Mouse (Mus musculus): ENCODE results near the gene Dop1b.
"Not testable (repeated sequence)": the region's sequence is repeated elsewhere in the genome, so short reads cannot be mapped to it uniquely, and the experiment has no call there.

The Dop1b gene

GRCm38 (mm10) chr16:93763378-93763777 is 51.7 kb downstream of the Dop1b start:
- no peak for DNase-seq

GRCm38 (mm10) chr16:93764597-93764996 is 52.9 kb downstream of the Dop1b start:
- no peak for DNase-seq

DNA sequence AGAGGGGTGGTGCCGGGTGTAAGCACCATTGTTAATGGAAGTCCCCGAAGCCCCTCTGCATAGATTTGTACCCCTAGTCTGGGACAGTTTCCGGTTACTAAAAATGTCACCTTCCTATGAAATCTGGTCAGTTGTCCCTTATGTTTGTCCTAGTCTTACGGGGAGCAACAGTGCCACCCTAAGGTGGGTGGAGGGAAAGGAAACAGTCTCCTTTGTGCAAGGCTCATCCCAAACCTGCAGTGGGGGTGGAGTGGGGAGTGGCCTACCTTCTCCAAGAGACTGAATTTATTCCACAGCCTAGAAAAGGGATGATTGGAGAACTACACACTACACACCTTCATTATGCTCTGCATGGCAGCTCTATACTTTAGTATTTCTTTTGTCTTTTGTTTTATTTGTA is 55.3 kb downstream of the Dop1b start:
- DNase-seq = peak; percentile 22

DNA sequence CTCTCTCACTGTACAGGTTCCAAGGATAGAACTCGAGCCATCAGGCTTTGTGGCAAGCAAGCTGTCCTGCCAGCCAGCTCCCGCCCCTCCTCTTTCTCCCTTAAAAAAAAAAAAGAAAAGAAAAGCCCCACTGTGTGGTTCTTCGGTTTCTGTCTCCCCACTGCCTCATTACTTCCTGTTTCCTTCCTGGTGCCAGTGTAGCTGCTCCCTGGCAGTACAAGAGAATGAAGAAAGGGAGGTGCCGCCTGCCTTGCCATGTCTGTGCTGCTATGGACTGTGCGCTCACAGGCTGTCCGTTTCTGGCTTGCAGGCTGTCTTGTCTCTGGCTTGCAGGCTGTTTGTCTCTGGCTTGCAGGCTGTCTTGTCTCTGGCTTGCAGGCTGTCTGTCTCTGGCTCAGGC is 55.8 kb downstream of the Dop1b start:
- no peak for DNase-seq

GRCm38 (mm10) chr16:93769621-93770020 is 57.9 kb downstream of the Dop1b start:
- peak; percentile 48 for DNase-seq

DNA sequence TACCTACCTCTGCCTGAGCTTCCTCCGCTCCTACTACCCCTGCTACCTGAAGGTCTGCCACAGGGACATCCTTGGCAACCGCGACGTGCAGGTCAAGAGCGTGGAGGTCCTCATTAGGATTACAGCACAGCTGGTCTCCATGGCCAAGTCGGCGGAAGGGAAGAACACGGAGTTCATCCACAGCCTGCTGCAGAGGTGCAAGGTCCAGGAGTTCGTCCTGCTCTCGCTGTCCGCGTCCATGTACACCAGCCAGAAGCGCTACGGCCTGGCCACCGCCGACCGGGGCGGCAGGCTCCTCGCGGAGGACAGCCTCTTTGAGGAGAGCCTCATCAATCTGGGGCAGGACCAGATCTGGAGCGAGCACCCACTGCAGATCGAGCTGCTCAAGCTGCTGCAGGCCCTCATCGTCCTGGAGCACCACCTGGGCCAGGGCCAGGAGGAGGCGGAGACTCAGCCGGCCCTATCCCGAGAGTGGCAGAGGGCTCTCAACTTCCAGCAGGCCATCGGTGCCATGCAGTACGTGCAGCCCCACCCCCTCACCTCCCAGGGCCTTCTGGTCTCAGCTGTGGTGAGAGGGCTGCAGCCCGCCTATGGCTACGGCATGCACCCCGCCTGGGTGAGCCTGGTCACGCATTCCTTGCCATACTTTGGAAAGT is 58.7 kb downstream of the Dop1b start:
- peak; percentile 68 for DNase-seq

DNA sequence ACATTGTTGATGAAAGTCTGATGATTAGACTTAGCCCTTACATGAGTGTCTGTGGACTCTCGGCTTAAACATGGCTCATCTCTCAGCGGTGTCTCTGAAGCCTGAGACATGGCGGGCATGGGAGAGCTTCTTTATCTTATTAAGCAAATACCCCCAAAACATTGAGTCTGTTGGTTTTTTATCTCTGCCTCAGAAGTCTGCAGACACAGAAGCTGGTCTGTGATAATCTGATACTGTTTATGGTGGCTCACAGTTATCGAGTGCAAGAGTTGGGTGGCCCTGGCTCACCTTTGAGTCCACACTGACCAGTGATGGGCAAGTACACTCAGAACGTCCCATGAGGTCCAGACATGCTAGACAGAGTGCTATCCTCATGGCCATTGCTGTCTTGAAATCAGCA is 63.0 kb downstream of the Dop1b start:
- DNase-seq = no peak

GRCm38 (mm10) chr16:93776468-93776867 is 64.8 kb downstream of the Dop1b start:
- DNase-seq = peak; percentile 52

- no peak for DNase-seq
Observed at GRCm38 (mm10) chr16:93777247-93777999, 65.7 kb downstream of the Dop1b start.

DNA sequence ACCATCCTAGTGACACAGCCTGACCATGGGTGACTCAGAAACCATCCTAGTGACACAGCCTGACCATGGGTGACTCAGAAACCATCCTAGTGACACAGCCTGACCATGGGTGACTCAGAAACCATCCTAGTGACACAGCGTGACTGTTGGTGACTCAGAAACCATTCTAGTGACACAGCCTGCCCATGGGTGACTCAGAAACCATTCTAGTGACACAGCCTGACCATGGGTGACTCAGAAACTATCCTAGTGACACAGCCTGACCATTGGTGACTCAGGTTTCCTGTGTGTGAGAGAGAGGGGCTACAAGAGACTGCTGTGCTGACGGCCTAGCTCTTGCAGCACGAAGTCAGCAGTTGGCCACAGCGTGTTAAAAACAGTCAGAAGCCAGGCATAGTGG is 66.7 kb downstream of the Dop1b start:
- DNase-seq = not testable (repeated sequence)

GRCm38 (mm10) chr16:93779554-93779953 is 67.8 kb downstream of the Dop1b start:
- no peak for DNase-seq

- DNase-seq = no peak
Observed at GRCm38 (mm10) chr16:93780660-93781479, 69.2 kb downstream of the Dop1b start.

DNA sequence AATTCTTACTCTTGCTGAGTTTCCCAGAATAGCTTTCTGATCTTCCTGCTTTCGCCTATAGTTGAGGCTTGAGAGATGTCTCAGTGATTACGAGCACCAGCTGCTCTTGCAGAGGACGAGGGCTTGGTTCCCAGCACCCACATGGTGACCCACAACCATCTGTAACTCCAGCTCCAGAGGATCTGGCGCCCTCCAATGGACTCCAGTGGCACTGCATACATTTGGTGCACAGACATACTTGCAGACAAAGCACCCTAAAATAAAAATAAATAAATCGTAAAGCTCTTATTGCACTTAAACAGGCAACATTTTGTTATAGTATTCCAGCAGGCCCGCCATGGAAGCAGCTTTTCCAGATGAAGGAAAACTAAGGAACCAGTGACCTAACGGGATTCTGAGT is 72.5 kb downstream of the Dop1b start:
- no peak for DNase-seq

- DNase-seq = peak; percentile 42
Observed at GRCm38 (mm10) chr16:93785805-93786204, 74.1 kb downstream of the Dop1b start.

DNA sequence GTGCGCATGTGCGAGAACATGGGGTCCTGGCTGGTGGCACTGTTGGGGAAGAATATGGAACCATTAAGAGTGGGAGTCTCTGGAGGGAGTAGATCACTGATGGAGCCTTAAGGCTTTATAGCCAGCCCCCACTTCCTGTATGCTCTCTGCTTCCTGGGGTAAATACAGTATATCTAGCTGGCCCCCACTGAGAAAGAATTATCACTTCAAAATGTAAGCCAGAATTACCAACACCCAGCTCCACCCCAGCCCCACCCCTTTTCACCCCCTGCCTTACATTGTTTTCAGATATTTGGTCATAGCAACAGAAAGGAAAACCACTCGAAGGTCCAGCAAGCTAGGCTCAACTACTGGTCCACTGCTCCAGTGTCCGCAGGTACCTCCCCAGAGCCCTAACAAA is 76.7 kb downstream of the Dop1b start:
- no peak for DNase-seq

DNA sequence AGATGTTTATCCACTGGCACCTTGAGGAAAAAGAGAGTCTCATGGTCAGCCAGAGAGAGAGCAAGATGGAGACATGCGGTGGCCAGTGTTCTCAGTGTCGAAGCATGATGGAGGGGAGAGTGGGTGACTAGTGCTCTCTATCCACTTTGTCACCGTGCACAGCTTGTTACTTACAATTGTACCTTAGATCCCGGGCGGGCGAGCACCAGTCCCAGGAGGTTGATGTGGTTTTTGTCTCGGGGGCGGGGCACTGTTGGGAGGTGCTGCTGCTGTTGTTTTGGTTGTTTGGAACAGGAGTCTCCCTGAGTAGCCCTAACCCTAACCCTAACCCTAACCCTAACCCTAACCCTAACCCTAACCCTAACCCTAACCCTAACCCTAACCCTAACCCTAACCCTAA is 77.2 kb downstream of the Dop1b start:
- no peak for DNase-seq

GRCm38 (mm10) chr16:93789971-93790755 is 78.5 kb downstream of the Dop1b start:
- DNase-seq = no peak

- peak; percentile 18 for DNase-seq
Observed at GRCm38 (mm10) chr16:93792981-93793630, 81.4 kb downstream of the Dop1b start.

- no peak for DNase-seq
Observed at GRCm38 (mm10) chr16:93794845-93795244, 83.1 kb downstream of the Dop1b start.

- DNase-seq = no peak
Observed at GRCm38 (mm10) chr16:93795391-93795790, 83.7 kb downstream of the Dop1b start.

DNA sequence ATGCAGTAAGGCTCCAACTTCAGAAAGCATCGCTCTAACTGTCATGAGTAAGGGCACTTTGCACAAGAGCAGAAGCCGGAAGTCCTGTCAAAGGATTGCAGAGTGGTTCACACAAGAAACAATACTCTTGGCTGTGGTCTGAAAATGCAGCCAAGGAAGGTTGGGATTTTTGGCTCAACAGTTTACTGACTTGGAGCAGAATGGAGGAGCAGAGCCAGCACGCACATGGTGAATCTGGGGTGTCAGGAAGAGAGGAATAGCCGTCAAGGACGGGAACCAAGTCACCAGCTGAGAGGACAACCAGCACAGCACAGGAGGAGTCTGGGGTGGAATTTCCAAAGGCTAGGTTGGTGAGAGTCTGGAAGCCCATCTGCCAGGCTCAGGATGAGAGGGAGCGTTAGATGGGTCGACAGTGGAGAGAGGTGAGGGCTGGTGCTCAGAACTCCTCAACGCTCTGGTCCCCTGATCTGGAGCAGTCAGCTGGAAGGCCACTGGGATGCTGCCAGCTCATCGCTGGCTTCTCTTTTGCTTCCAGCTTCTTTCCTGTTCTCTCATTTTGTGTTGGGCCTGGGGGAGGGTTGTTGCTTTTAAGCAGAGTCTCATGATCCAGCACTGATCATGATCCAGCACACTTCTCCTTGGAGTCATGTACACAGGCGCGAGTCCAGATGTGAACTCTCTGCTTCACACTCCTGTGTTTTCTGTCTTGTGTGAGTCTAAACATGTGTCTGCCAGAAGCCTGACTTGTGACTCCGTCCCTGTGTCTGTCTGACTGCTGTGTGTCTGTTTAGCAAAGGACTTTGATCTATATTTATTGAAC is 85.5 kb downstream of the Dop1b start:
- DNase-seq = no peak

Data from kidney, adult 11 months (tissue).